Mouse (Mus musculus) ES-E14 (cell line): ENCODE measurements around the gene Map2k3.

Experiments used
- CHD2 ChIP-seq: IDR thresholded peaks from 2 replicates; pipeline ENCODE4 v1.6.1; 2014; ENCODE audit warnings: mild to moderate bottlenecking, low read depth, low read length, inconsistent platforms
- HCFC1 ChIP-seq: IDR thresholded peaks from 2 replicates; pipeline ENCODE4 v1.6.1; 2012; ENCODE audit warnings: low read length, inconsistent platforms, borderline replicate concordance; ENCODE audit not compliant: insufficient read depth
- MAFK ChIP-seq: IDR thresholded peaks from 2 replicates; pipeline ENCODE4 v1.6.1; 2014; ENCODE audit warnings: mild to moderate bottlenecking, low read depth, low read length, inconsistent platforms; ENCODE audit not compliant: insufficient read depth
- ZC3H11A ChIP-seq: IDR thresholded peaks from 2 replicates; pipeline ENCODE4 v1.6.1; 2012; ENCODE audit warnings: low read depth, mild to moderate bottlenecking, inconsistent platforms, low read length, borderline replicate concordance
- ZNF384 ChIP-seq: IDR thresholded peaks from 2 replicates; pipeline ENCODE4 v1.6.1; 2012; ENCODE audit warnings: low read depth, low read length, inconsistent platforms

DNA sequence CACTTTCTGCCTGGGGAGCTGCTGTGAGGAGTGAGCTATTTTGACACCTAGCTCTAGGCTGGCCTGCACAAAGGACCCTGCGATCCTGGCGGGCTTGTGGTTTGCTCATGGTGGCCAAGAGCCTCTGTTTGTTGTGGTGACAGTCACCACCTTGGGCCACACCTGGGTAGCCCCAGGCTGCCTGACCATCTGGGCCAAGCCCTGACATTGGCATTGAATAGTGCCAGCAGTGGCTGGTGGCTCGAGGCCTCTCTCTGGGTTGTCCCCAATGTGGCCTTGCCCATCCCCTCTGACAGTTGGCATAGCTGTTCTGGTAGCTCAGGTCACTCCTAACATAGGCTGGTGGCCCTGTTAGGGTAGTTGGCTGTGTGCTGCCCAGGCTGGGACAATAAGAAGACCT lies 7.7 kb downstream of the Map2k3 start:
- no peak for TF ChIP-seq MAFK
- no peak for TF ChIP-seq ZNF384
- no peak for TF ChIP-seq CHD2
- TF ChIP-seq HCFC1: no peak
- TF ChIP-seq ZC3H11A: no peak
